Mouse (Mus musculus): ENCODE data around the gene Adarb2. TPM values are rescaled to one million over a fixed set of nuclear protein-coding genes. Genes with fewer than 3 reads are reported as not detected.

The Adarb2 gene
- polyA plus RNA-seq, 1 experiment from 2014 or later, result 0.15 TPM

DNA sequence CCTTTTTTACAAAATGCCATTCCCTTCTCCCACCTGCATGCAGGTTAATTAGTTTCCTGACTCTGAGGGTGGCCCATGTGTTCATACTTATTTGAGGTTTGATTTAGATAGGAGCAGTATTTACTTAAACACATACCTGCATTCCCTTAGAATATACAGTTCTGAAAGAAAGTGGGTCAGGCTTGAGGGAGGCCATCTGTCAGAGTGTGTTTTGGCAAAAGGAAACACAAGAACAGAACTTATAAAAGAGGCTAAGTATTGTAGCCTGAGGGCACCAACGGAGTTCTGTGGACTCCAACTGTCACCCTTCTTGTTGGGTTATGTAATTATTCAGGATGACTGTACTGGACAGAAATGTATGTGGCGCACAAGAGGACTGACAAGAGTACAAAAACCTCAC lies 349.6 kb downstream of the Adarb2 start:
- Histone ChIP-seq H3K27me3 (ENCODE audit: control insufficient read depth, insufficient read depth, low read depth, low read length) (no peaks in the 10 kb centered on the region), H3K4me1 (ENCODE audit: control insufficient read depth, low read depth, low read length) (no peaks in the 10 kb centered on the region), H3K9ac (ENCODE audit: low read depth, low read length) (no peak overlapping the region), H3K27ac (ENCODE audit: low read length) (no peak overlapping the region), H3K4me2 (ENCODE audit: low read depth, low read length) (no peak overlapping the region), H3K9me3 (replicated peaks; ENCODE audit: control insufficient read depth, low read length) (no peaks in the 10 kb centered on the region), H3K4me3 (ENCODE audit: low read depth, low read length) (no peak overlapping the region), H3K36me3 (ENCODE audit: control insufficient read depth, insufficient read depth) (no peaks in the 10 kb centered on the region)
- no peak for ATAC-seq (ENCODE audit: low read depth)
- WGBS (ENCODE audit: insufficient replicate concordance), result 51% methylated on average over 2 of the region's 2 CpGs

DNA sequence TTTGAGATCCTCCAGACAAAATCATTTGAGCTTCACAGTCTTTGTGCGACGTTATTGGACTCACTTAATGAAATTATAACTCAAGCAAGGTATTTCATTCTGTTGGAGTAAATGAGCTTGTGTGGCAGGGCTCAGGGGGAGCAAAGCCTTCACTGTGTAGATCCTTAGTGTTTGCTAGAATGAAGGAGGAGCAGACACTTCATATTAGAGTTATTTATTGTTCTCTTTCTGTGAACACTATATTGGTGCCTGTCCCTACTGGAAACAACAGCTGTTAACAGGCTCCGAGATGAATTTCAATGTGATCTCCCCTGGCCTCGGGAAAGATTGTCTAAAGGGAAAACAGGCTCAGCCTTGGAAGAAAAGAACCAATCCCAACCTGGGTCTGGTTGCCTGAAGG lies 355.1 kb downstream of the Adarb2 start:
- H3K36me3 ChIP-seq (ENCODE audit: control insufficient read depth, insufficient read depth), result no peaks in the 10 kb centered on the region
- ATAC-seq (ENCODE audit: low read depth), result no peak
- 61% methylated on average over 4 of the region's 4 CpGs for WGBS (ENCODE audit: insufficient replicate concordance)
- H3K4me1 ChIP-seq (ENCODE audit: control insufficient read depth, low read depth, low read length), result no peaks in the 10 kb centered on the region
- H3K9ac ChIP-seq (ENCODE audit: low read depth, low read length), result no peak overlapping the region
- H3K27me3 ChIP-seq (ENCODE audit: control insufficient read depth, insufficient read depth, low read depth, low read length), result no peaks in the 10 kb centered on the region
- H3K4me2 ChIP-seq (ENCODE audit: low read depth, low read length), result no peak overlapping the region
- H3K9me3 ChIP-seq (replicated peaks; ENCODE audit: control insufficient read depth, low read length), result no peaks in the 10 kb centered on the region
- no peak overlapping the region for H3K27ac ChIP-seq (ENCODE audit: low read length)
- H3K4me3 ChIP-seq (ENCODE audit: low read depth, low read length), result no peak overlapping the region

DNA sequence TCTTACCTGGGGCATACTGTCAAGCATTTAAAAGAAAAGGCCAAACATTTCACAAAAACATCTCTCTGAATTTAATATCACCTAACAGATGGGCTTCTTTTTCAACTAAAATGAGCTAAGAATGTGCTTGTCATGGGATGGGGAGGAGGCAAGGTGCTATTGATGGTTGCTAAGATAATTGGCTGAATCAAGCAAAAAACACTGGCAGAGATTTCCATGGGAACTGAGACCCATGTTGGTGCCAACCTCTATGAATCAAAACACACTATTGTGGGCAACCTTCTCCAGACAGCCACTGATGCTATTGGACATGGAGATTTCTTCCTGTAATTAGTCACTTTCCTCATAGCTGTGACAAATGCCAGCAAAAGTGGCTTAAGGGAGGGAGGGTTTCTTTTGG lies 357.8 kb downstream of the Adarb2 start:
- no peaks in the 10 kb centered on the region for H3K36me3 ChIP-seq (ENCODE audit: control insufficient read depth, insufficient read depth)
- H3K27me3 ChIP-seq (ENCODE audit: control insufficient read depth, insufficient read depth, low read depth, low read length), result no peaks in the 10 kb centered on the region
- H3K4me2 ChIP-seq (ENCODE audit: low read depth, low read length), result no peak overlapping the region
- no peaks in the 10 kb centered on the region for H3K9me3 ChIP-seq (replicated peaks; ENCODE audit: control insufficient read depth, low read length)
- no peak overlapping the region for H3K27ac ChIP-seq (ENCODE audit: low read length)
- ATAC-seq (ENCODE audit: low read depth), result no peak
- H3K9ac ChIP-seq (ENCODE audit: low read depth, low read length), result no peak overlapping the region
- no peaks in the 10 kb centered on the region for H3K4me1 ChIP-seq (ENCODE audit: control insufficient read depth, low read depth, low read length)
- H3K4me3 ChIP-seq (ENCODE audit: low read depth, low read length), result no peak overlapping the region

DNA sequence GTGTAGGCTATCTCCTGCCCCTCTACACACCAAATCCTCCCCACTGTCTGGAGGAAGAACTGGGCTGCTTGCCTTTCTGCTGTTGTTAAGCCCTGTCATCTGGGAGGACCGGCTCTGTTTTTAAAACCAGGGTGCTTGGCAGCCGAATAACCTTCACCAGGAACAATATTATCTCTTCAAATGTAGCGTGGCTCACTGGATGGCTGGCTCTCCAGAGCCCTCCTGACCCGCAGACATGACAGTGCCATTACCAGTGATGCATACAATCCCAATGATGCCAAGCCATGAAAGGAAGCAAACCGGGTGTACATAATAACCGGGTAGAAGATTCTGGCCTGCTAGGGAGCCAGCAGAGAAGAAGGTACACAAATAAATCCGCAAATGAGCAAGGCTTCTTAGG lies 360.5 kb downstream of the Adarb2 start:
- Histone ChIP-seq H3K4me2 (ENCODE audit: low read depth, low read length) (no peak overlapping the region), H3K9me3 (replicated peaks; ENCODE audit: control insufficient read depth, low read length) (no peaks in the 10 kb centered on the region), H3K4me3 (ENCODE audit: low read depth, low read length) (no peak overlapping the region), H3K27me3 (ENCODE audit: control insufficient read depth, insufficient read depth, low read depth, low read length) (no peaks in the 10 kb centered on the region), H3K36me3 (ENCODE audit: control insufficient read depth, insufficient read depth) (no peaks in the 10 kb centered on the region), H3K9ac (ENCODE audit: low read depth, low read length) (no peak overlapping the region), H3K4me1 (ENCODE audit: control insufficient read depth, low read depth, low read length) (no peaks in the 10 kb centered on the region), H3K27ac (ENCODE audit: low read length) (no peak overlapping the region)
- 64% methylated on average over 7 of the region's 7 CpGs for WGBS (ENCODE audit: insufficient replicate concordance)
- ATAC-seq (ENCODE audit: low read depth), result no peak

DNA sequence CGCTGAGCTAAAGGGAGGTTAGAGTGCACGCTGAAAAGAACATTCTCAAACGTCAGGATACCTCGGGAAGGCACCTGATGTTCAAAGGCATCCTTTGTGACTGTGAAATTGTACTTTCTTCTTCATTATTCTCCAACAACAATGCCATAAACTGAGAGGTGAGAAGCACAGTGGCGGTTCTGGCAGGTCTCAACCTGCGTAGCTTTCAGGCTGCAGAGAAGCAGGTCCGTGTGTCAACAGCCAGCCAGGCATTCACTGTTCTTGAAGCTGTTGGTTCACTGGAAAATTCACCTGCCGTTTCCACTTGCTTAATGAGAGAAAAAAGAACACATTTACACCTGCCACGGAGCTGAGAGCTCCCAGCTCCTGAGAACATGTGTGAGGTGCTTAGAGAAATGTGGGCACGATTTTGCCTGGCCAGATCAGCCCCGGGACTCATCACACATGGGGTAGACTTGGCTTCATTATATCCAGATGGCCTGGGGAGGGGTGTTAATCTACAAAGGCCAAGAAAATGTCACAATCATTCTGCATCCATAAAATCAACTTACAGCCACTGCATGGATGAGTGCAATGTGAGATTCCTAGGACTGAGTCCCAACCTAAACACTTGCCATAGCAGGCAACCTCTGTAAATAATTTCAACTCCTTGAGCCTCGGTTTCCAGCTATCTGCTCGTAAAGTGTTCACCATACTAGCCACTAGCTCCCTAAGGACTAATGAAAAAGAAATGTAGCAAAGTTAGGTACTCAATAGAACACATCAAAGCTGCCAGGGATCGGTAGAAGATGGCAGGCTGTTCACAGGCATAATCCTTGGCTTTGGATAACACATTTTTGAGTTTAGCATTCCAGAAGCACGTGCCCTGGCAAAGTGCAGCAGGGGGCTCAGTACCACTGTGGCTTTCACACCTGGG lies 364.7 kb downstream of the Adarb2 start:
- H3K4me3 ChIP-seq (ENCODE audit: low read depth, low read length), result no peak overlapping the region
- no peaks in the 10 kb centered on the region for H3K4me1 ChIP-seq (ENCODE audit: control insufficient read depth, low read depth, low read length)
- H3K9ac ChIP-seq (ENCODE audit: low read depth, low read length), result no peak overlapping the region
- H3K27me3 ChIP-seq (ENCODE audit: control insufficient read depth, insufficient read depth, low read depth, low read length), result no peaks in the 10 kb centered on the region
- no peaks in the 10 kb centered on the region for H3K9me3 ChIP-seq (replicated peaks; ENCODE audit: control insufficient read depth, low read length)
- H3K27ac ChIP-seq (ENCODE audit: low read length), result no peak overlapping the region
- no peak overlapping the region for H3K4me2 ChIP-seq (ENCODE audit: low read depth, low read length)
- H3K36me3 ChIP-seq (ENCODE audit: control insufficient read depth, insufficient read depth), result no peaks in the 10 kb centered on the region
- WGBS (ENCODE audit: insufficient replicate concordance), result 58% methylated on average over 15 of the region's 15 CpGs
- ATAC-seq (ENCODE audit: low read depth), result no peak

DNA sequence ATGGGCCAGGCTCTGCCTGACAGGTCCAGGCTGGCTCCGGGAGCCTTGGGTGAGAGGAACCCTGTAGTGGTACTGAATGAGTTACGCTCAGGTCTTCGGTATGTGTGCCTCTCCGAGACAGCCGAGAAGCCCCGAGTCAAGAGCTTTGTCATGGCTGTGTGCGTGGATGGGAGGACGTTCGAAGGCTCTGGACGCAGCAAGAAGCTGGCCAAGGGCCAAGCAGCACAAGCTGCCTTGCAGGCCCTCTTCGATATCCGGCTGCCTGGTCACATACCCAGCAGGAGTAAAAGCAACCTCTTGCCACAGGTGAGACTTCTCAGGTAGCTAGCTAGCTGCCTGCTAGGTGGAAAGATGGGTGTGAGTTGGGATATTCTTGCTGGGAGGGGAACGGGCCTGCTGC lies 367.6 kb downstream of the Adarb2 start:
- WGBS (ENCODE audit: insufficient replicate concordance), result 79% methylated on average over 13 of the region's 13 CpGs
- H3K4me3 ChIP-seq (ENCODE audit: low read depth, low read length), result no peak overlapping the region
- H3K27ac ChIP-seq (ENCODE audit: low read length), result no peak overlapping the region
- no peaks in the 10 kb centered on the region for H3K36me3 ChIP-seq (ENCODE audit: control insufficient read depth, insufficient read depth)
- H3K9ac ChIP-seq (ENCODE audit: low read depth, low read length), result no peak overlapping the region
- no peaks in the 10 kb centered on the region for H3K27me3 ChIP-seq (ENCODE audit: control insufficient read depth, insufficient read depth, low read depth, low read length)
- H3K9me3 ChIP-seq (replicated peaks; ENCODE audit: control insufficient read depth, low read length), result no peaks in the 10 kb centered on the region
- no peak overlapping the region for H3K4me2 ChIP-seq (ENCODE audit: low read depth, low read length)
- ATAC-seq (ENCODE audit: low read depth), result no peak
- no peaks in the 10 kb centered on the region for H3K4me1 ChIP-seq (ENCODE audit: control insufficient read depth, low read depth, low read length)

DNA sequence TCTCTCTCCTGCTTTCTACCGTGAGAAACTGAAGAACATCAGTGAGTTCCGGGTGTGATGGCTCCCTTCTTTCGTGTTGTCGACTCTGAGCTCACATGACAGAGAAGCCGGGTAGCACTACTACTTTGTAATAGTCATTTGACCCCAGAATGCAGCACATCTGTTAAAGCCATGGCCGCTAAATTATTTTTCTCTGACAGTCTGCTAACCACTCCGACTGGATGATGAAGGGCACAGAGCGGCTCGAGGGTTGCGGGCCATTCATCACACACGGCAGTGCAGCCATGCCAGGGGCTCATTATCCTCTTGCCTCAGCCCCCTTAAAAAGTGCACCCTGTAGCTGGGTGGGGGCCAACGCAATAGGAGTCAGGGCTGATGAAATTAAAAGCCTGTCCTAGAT lies 371.2 kb downstream of the Adarb2 start:
- Histone ChIP-seq H3K4me2 (ENCODE audit: low read depth, low read length) (no peak overlapping the region), H3K27ac (ENCODE audit: low read length) (no peak overlapping the region), H3K9ac (ENCODE audit: low read depth, low read length) (no peak overlapping the region), H3K4me3 (ENCODE audit: low read depth, low read length) (no peak overlapping the region), H3K36me3 (ENCODE audit: control insufficient read depth, insufficient read depth) (no peaks in the 10 kb centered on the region), H3K4me1 (ENCODE audit: control insufficient read depth, low read depth, low read length) (no peaks in the 10 kb centered on the region), H3K27me3 (ENCODE audit: control insufficient read depth, insufficient read depth, low read depth, low read length) (no peaks in the 10 kb centered on the region), H3K9me3 (replicated peaks; ENCODE audit: control insufficient read depth, low read length) (no peaks in the 10 kb centered on the region)
- 76% methylated on average over 12 of the region's 12 CpGs for WGBS (ENCODE audit: insufficient replicate concordance)
- ATAC-seq (ENCODE audit: low read depth), result no peak

DNA sequence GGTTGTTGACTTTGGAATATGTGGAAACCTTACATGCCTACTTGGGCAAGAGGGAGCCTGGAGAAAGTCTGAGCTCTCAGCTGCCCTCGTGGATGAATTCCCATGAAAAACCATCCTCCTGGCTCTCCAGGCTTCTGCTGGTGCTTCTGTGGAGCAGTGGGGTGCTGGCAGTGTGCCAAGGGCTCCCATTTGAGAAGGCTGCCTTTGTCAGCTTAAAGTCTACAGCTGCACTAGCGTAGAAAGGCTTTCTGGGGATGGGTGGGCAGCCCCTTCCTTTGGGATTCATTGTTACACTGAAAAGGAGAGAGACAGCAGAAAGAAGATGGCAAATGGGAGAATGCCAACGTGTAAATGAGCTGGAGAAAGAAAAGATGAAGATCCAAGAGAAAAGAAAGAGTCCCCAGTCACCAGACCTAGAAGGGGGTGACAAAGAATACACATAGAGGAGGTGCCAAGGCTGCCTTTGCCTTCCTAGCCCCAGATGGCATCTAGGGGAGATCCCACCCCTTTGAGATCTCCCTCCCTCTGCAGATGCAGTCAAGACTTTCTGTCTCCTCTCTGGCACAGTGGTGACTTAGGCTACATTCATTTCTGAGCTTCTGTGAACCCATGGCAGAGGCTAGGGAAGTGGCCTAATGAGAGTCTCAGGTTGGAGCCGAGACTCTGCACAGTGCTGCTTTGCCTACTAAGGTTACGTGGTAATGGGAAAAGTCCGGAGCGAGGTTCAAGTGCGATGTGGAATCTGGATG lies 381.8 kb downstream of the Adarb2 start:
- ATAC-seq (ENCODE audit: low read depth), result no peak
- Histone ChIP-seq H3K27ac (ENCODE audit: low read length) (no peak overlapping the region), H3K4me2 (ENCODE audit: low read depth, low read length) (no peak overlapping the region), H3K27me3 (ENCODE audit: control insufficient read depth, insufficient read depth, low read depth, low read length) (no peaks in the 10 kb centered on the region), H3K9ac (ENCODE audit: low read depth, low read length) (no peak overlapping the region), H3K4me1 (ENCODE audit: control insufficient read depth, low read depth, low read length) (no peaks in the 10 kb centered on the region), H3K36me3 (ENCODE audit: control insufficient read depth, insufficient read depth) (no peaks in the 10 kb centered on the region), H3K9me3 (replicated peaks; ENCODE audit: control insufficient read depth, low read length) (no peaks in the 10 kb centered on the region), H3K4me3 (ENCODE audit: low read depth, low read length) (no peak overlapping the region)
- 62% methylated on average over 8 of the region's 8 CpGs for WGBS (ENCODE audit: insufficient replicate concordance)

DNA sequence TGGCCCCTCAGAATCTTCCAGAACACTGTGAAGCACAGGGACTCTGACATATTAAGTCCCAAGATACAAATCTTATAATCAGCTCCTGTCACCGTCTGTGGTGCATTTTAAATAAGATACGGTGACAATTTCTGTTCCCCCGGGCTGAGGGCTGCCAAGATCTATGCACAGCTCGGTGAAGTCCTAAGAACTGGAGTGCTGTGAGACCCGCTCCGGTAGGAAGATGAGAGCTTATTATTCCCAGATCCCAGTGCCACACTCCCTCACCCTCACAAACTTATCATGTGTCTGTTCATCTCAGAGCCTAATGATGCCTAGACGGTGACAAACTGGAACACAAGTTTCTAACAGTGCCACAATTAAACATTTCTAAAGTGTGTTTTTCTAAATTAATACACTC lies 384.8 kb downstream of the Adarb2 start:
- ATAC-seq (ENCODE audit: low read depth), result no peak
- Histone ChIP-seq H3K4me3 (ENCODE audit: low read depth, low read length) (no peak overlapping the region), H3K27ac (ENCODE audit: low read length) (no peak overlapping the region), H3K4me2 (ENCODE audit: low read depth, low read length) (no peak overlapping the region), H3K27me3 (ENCODE audit: control insufficient read depth, insufficient read depth, low read depth, low read length) (no peaks in the 10 kb centered on the region), H3K9ac (ENCODE audit: low read depth, low read length) (no peak overlapping the region), H3K9me3 (replicated peaks; ENCODE audit: control insufficient read depth, low read length) (no peaks in the 10 kb centered on the region), H3K36me3 (ENCODE audit: control insufficient read depth, insufficient read depth) (no peaks in the 10 kb centered on the region), H3K4me1 (ENCODE audit: control insufficient read depth, low read depth, low read length) (no peaks in the 10 kb centered on the region)
- 76% methylated on average over 7 of the region's 7 CpGs for WGBS (ENCODE audit: insufficient replicate concordance)
